In the genomic region with DNA sequence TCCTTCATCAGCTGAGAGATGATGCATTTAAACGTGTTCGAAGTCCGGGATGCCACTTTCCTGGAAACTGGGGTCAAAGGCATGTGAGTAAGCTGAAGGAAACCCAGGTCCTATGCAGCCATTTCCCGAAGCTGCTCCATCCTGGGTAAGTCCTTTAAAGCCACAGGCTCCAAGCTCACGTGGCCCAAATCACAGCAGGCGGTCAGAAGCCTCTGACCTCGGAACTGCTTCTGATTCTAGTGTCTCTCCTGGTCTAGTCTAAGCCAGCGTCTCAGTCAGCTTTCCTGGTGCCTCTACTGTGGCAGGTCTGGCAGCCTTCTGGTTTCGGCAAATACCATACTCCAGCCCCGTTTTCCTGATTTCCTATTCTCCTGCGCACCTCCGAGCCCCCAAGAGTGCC, we compare ENCODE assay signal across 9 mouse cellular contexts. TPM values are rescaled to one million over a fixed set of nuclear protein-coding genes. Genes with fewer than 3 reads are reported as not detected.
DNase-seq lines count a peak whose midpoint lies in the region; ATAC-seq and TF ChIP-seq lines count a peak whose summit lies in the region.
"Had no signal": no experiment of that assay in that cellular context is flagged by ENCODE, and none has a peak within 500 bp of the region (broad histone marks: within the 10 kb centered on the region; RNA-seq: fewer than 3 reads in every experiment).

No protein-coding gene starts in this region.

- no peaks in the 10 kb centered on the region for H3K27me3 ChIP-seq in lung, embryonic 15.5 days
- no peaks in the 10 kb centered on the region for H3K27me3 ChIP-seq in lung, postnatal 0 days (replicated peaks; ENCODE audit: insufficient read depth, low read length)
- no peaks in the 10 kb centered on the region for H3K27me3 ChIP-seq in embryonic facial prominence, embryonic 15.5 days
- H3K27me3 ChIP-seq in limb, embryonic 10.5 days (ENCODE audit: low read depth, poor library complexity, severe bottlenecking) = peaks cover 27% of the 10 kb centered on the region
- H3K27me3 ChIP-seq in cerebellum, adult 2 months (ENCODE audit: control insufficient read depth, insufficient read depth, low read length) = no peaks in the 10 kb centered on the region

- no peak for TF ChIP-seq POLR2A in cerebellum, adult 2 months (IDR thresholded peaks at IDR 0.05; ENCODE audit: borderline replicate concordance, insufficient read depth, low read length)

- DNase-seq in lung, postnatal 0 days (ENCODE audit: low spot score) = no peak
- peak; percentile 40 for DNase-seq in limb, embryonic 10.5 days (ENCODE audit: low spot score)
- DNase-seq in retina, postnatal 1 day = peak; percentile 21
- DNase-seq in cerebellum, adult 9-11 months = no peak
- no peak for DNase-seq in cerebellum, adult 2 months
- DNase-seq: kidney, postnatal 10 days; spleen, adult 18-20 months had no signal

- H3K9me3 ChIP-seq in lung, embryonic 15.5 days = no peaks in the 10 kb centered on the region
- no peaks in the 10 kb centered on the region for H3K9me3 ChIP-seq in lung, postnatal 0 days (ENCODE audit: low read length)
- H3K9me3 ChIP-seq in embryonic facial prominence, embryonic 15.5 days (replicated peaks) = no peaks in the 10 kb centered on the region
- H3K9me3 ChIP-seq in limb, embryonic 10.5 days (replicated peaks) = no peaks in the 10 kb centered on the region

- H3K4me2 ChIP-seq in lung, embryonic 15.5 days = peak overlapping the region; percentile 30
- no peak overlapping the region for H3K4me2 ChIP-seq in lung, postnatal 0 days (replicated peaks; ENCODE audit: low read depth, low read length)
- 0 out of 2 replicates have a peak overlapping the region, but pooled peaks have one; percentile 3 for H3K4me2 ChIP-seq in embryonic facial prominence, embryonic 15.5 days (replicated peaks)

- TF ChIP-seq CTCF in lung, postnatal 0 days (IDR thresholded peaks at IDR 0.05) = no peak
- TF ChIP-seq CTCF in cerebellum, adult 2 months (IDR thresholded peaks at IDR 0.05; ENCODE audit: borderline replicate concordance, insufficient read depth, low read depth, low read length) = no peak

- H3K27ac ChIP-seq in lung, embryonic 15.5 days = no peak overlapping the region
- H3K27ac ChIP-seq in lung, postnatal 0 days (ENCODE audit: low read length) = no peak overlapping the region
- H3K27ac ChIP-seq in embryonic facial prominence, embryonic 15.5 days (replicated peaks) = no peak overlapping the region
- H3K27ac ChIP-seq in limb, embryonic 10.5 days = no peak overlapping the region
- no peak overlapping the region for H3K27ac ChIP-seq in cerebellum, adult 2 months (ENCODE audit: insufficient read depth, low read length)

- 13% methylated on average over 12 of the region's 12 CpGs for WGBS in lung, embryonic 15.5 days
- 17% methylated on average over 12 of the region's 12 CpGs for WGBS in lung, postnatal 0 days
- WGBS in embryonic facial prominence, embryonic 15.5 days = 26% methylated on average over 12 of the region's 12 CpGs
- WGBS in limb, embryonic 10.5 days = 17% methylated on average over 12 of the region's 12 CpGs
- WGBS in cerebellum, adult 2 months = 23% methylated on average over 12 of the region's 12 CpGs

- H3K4me3 ChIP-seq in lung, embryonic 15.5 days = no peak overlapping the region
- no peak overlapping the region for H3K4me3 ChIP-seq in lung, postnatal 0 days (ENCODE audit: low read depth, low read length)
- H3K4me3 ChIP-seq in embryonic facial prominence, embryonic 15.5 days (replicated peaks) = no peak overlapping the region
- no peak overlapping the region for H3K4me3 ChIP-seq in limb, embryonic 10.5 days
- H3K4me3 ChIP-seq in cerebellum, adult 2 months (replicated peaks; ENCODE audit: insufficient read depth, low read depth, low read length) = no peak overlapping the region

- no peaks in the 10 kb centered on the region for H3K4me1 ChIP-seq in lung, embryonic 15.5 days
- no peaks in the 10 kb centered on the region for H3K4me1 ChIP-seq in lung, postnatal 0 days (ENCODE audit: insufficient read depth, low read depth, low read length)
- H3K4me1 ChIP-seq in embryonic facial prominence, embryonic 15.5 days = no peaks in the 10 kb centered on the region
- H3K4me1 ChIP-seq in limb, embryonic 10.5 days = peaks cover 7% of the 10 kb centered on the region
- no peaks in the 10 kb centered on the region for H3K4me1 ChIP-seq in cerebellum, adult 2 months (ENCODE audit: control insufficient read depth, insufficient read depth, low read length)

- H3K9ac ChIP-seq in lung, embryonic 15.5 days = no peak overlapping the region
- no peak overlapping the region for H3K9ac ChIP-seq in lung, postnatal 0 days (replicated peaks; ENCODE audit: low read depth)
- no peak overlapping the region for H3K9ac ChIP-seq in embryonic facial prominence, embryonic 15.5 days

- TF ChIP-seq EP300 in lung, postnatal 0 days (IDR thresholded peaks at IDR 0.05) = no peak

- H3K36me3 ChIP-seq in lung, embryonic 15.5 days = 0 out of 2 replicates have a peak, but pooled peaks cover 5% of the 10 kb centered on the region
- peaks cover 3% of the 10 kb centered on the region; the same call in 1 of the 2 replicates for H3K36me3 ChIP-seq in lung, postnatal 0 days (ENCODE audit: insufficient read depth, low read length)
- no peaks in the 10 kb centered on the region for H3K36me3 ChIP-seq in embryonic facial prominence, embryonic 15.5 days
- H3K36me3 ChIP-seq in limb, embryonic 10.5 days = no peaks in the 10 kb centered on the region

- ATAC-seq in lung, embryonic 15.5 days (ENCODE audit: borderline replicate concordance, extremely low read depth, low FRiP score, low TSS enrichment) = no peak
- no peak for ATAC-seq in lung, postnatal 0 days
- ATAC-seq in embryonic facial prominence, embryonic 15.5 days (ENCODE audit: insufficient number of reproducible peaks, low FRiP score, low TSS enrichment, low read depth) = no peak

RNA-seq across cellular contexts. Expression of a gene that starts 19.2 kb away (rescaled TPM):
- 9.8 and 11.6 TPM in 2 replicates for polyA plus RNA-seq in lung, embryonic 15.5 days (2015; fragmentation: Nextera tagmentation; extraction: Ambion mirVana)
- 15.3 and 18.1 TPM in 2 replicates for polyA plus RNA-seq in lung, postnatal 0 days (2015; fragmentation: Nextera tagmentation; extraction: Ambion mirVana)
- 8.6 and 9.5 TPM in 2 replicates for polyA plus RNA-seq in embryonic facial prominence, embryonic 15.5 days (2015; fragmentation: Nextera tagmentation; extraction: Ambion mirVana)
- 2.0 and 3.7 TPM in 2 replicates for polyA plus RNA-seq in limb, embryonic 10.5 days (2016; fragmentation: Nextera tagmentation; extraction: Ambion mirVana)
- polyA plus RNA-seq in cerebellum, adult 2 months (2012; rRNA removed) = 3.7 and 4.1 TPM in 2 replicates

RNA-seq across cellular contexts. Expression of a gene that starts 48.9 kb away (rescaled TPM):
- 33.8 and 36.7 TPM in 2 replicates for polyA plus RNA-seq in lung, embryonic 15.5 days (2015; fragmentation: Nextera tagmentation; extraction: Ambion mirVana)
- 45.6 and 57.1 TPM in 2 replicates for polyA plus RNA-seq in lung, postnatal 0 days (2015; fragmentation: Nextera tagmentation; extraction: Ambion mirVana)
- polyA plus RNA-seq in embryonic facial prominence, embryonic 15.5 days (2015; fragmentation: Nextera tagmentation; extraction: Ambion mirVana) = 35.8 and 36.6 TPM in 2 replicates
- 15.6 and 21.5 TPM in 2 replicates for polyA plus RNA-seq in limb, embryonic 10.5 days (2016; fragmentation: Nextera tagmentation; extraction: Ambion mirVana)
- polyA plus RNA-seq in cerebellum, adult 2 months (2012; rRNA removed) = 4.6 and 5.7 TPM in 2 replicates

RNA-seq across cellular contexts. Expression of a gene that starts 49.2 kb away (rescaled TPM):
- polyA plus RNA-seq in lung, embryonic 15.5 days (2015; fragmentation: Nextera tagmentation; extraction: Ambion mirVana) = 45.7 and 45.8 TPM in 2 replicates
- polyA plus RNA-seq in lung, postnatal 0 days (2015; fragmentation: Nextera tagmentation; extraction: Ambion mirVana) = 25.4 and 27.9 TPM in 2 replicates
- 40.4 and 41.2 TPM in 2 replicates for polyA plus RNA-seq in embryonic facial prominence, embryonic 15.5 days (2015; fragmentation: Nextera tagmentation; extraction: Ambion mirVana)
- polyA plus RNA-seq in limb, embryonic 10.5 days (2016; fragmentation: Nextera tagmentation; extraction: Ambion mirVana) = 46.7 and 54.3 TPM in 2 replicates
- polyA plus RNA-seq in cerebellum, adult 2 months (2012; rRNA removed) = 11.3 and 12.3 TPM in 2 replicates

RNA-seq across cellular contexts. Expression of a gene that starts 58.8 kb away (rescaled TPM):
- 288 and 314 TPM in 2 replicates for polyA plus RNA-seq in lung, embryonic 15.5 days (2015; fragmentation: Nextera tagmentation; extraction: Ambion mirVana)
- 207 and 222 TPM in 2 replicates for polyA plus RNA-seq in lung, postnatal 0 days (2015; fragmentation: Nextera tagmentation; extraction: Ambion mirVana)
- polyA plus RNA-seq in embryonic facial prominence, embryonic 15.5 days (2015; fragmentation: Nextera tagmentation; extraction: Ambion mirVana) = 281 and 287 TPM in 2 replicates
- polyA plus RNA-seq in limb, embryonic 10.5 days (2016; fragmentation: Nextera tagmentation; extraction: Ambion mirVana) = 321 and 322 TPM in 2 replicates
- polyA plus RNA-seq in cerebellum, adult 2 months (2012; rRNA removed) = 202 and 210 TPM in 2 replicates

Comparison
In these comparisons a context has a peak if more than half of its experiments do, and no peak if none do; other contexts are left out.
1. DNase-seq: peak in limb, embryonic 10.5 days (single experiment) and retina, postnatal 1 day (single experiment); none in lung, postnatal 0 days (single experiment), cerebellum, adult 9-11 months (single experiment) and cerebellum, adult 2 months (0 of 2).